Mouse (Mus musculus) spleen, adult 12 weeks (tissue): Measurements from ENCODE around the gene Hipk4.

Experiments used
- DNase-seq: peaks from one replicate; pipeline ENCODE4 v3.0.0; 2022; ENCODE audit warnings: low spot score

The Hipk4 gene

DNA sequence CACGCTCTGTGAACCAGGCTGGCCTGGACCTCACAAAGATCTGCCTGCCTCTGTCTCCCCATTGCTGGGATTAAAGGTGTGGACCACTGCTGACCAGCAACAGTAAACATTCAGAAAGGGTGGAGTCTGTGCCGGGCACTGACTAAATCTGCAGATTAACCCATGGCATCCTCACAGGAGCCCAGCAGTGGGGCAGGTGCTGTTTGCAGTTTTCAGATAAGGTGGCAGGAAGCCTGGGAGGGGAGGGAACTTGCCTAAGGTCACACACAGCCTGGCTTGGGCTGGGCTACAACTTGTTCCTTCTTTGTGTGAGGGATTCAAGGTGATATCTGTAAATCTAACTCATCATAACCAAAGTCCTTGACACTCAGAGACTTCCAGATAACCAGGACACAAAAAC, 17.5 kb downstream of the Hipk4 start:
- peak; percentile 37 for DNase-seq

DNA sequence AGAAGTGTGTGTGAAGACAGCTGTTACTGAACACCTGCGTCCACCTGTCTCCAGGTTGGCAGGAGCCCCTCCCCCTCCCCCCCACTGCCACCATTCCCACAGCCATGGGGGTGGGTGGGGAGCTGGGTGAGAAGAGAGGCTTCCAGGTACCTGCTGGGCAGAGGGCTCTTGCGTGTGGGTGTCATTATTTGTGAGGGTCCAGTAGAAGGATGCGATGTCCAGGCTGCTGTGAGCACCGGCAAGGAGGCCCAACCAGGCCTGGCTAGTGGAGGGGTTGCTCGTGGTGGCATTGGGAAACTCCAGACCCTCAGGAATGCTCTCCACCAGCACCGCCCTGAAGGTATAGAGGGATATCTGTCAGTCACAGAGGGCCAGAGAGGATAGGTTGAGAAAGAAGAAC, 17.9 kb downstream of the Hipk4 start:
- DNase-seq = no peak

DNA sequence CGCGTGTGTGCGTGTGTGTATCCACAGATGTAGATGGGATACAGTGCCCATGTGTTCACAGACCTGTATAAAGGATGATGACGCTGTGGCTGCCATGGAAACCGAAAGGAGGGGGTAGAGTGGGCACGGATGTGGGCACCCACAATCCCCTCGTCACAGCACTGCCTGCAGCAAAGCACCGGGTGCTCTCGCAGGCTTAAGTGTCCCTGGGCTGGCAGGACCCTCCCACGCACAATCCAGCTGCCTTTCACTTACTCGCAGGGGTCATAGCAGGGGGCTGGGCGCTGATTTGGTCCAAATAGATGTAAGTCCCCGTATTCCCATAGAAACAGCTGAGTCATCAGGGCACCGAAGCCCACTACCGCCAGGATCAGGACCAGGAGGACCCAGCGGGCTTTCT, 18.4 kb downstream of the Hipk4 start:
- peak; percentile 65 for DNase-seq

DNA sequence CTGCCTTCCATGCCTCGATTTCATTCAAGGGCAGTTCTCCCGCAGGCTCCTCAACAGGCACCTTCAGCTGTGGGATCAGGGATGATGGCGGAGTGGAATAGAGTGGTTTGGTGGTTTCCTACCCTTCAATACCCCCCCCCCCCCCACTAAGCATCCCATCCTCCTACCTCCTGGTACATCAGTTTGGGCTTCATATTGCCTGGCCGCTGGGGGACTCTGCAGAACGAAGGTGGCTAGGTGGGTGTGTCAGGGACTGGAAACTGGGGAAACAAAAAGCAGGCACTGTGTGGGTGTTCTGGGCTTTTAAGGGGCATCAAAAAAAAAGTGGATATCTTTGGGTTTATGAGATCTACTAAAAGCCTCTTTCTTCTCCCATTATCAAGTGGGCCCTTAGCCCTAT, 18.9 kb downstream of the Hipk4 start:
- no peak for DNase-seq

DNA sequence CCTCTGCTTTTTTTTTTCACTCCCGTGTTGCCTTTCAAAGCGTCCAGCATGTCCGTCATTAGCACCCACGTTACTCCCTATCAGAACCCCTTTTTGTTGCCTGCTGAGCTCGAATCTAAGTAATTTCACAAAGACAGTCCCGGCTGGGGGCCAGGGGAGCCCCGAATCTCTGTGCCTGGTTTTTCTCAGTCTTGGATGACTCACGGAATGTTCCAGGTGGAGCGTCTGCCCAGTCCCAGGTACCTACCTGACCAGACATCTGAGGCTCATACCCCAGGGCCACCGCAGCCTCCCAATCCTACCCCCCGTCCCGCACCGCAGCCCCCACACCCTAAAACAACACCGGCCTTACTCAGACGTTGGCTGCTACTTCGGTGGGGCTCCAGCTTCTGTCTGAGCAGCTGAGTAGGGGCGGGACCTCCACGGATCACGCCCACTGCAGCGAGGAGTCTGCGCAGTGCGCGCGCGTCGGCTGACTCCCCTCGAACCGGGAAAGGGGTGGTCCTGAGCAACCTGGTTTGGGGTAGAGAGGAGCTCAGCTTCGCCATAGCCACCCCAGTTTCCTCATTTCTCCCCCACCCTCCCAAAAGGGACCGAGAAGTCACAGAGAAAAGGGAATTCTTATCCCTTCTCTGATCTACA, 19.4 kb downstream of the Hipk4 start:
- peak; percentile 71 for DNase-seq

DNA sequence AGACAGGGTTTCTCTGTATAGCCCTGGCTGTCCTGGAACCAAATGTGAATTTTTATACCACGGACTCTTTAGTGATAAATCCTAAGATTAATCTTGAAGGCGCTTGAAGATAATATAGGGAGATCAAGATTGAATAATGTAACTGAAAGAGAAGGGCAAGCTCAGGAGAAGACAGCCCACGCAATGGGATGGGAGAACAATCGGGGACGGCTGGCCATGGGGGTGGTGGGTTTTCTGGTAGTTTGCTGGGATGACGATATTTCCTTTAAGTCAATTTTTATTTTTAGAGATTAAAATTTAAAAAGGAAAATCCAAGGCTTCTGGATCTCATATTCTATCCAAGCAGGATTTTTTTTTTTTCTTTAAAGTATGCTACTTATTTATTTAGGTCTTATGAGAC, 20.0 kb downstream of the Hipk4 start:
- no peak for DNase-seq

DNA sequence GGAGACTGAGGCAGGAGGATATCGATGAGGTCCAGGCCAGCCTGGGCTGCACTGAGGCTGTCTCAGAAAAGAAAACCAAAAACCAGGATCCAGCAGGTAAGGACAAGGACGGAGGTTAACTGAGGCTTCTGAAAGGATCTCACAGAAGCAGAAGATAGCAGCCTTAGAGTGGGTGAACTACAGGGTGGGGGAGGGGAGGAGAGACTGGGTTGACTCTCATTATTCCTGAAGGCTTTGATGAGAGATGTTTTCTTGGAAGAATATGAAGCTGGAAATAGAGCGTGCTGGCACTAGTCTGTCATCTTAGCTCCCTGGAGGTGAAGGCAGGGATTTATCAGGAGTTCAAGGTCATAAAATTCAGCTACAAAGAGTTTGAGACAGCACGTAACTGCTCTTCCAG, 20.8 kb downstream of the Hipk4 start:
- no peak for DNase-seq

DNA sequence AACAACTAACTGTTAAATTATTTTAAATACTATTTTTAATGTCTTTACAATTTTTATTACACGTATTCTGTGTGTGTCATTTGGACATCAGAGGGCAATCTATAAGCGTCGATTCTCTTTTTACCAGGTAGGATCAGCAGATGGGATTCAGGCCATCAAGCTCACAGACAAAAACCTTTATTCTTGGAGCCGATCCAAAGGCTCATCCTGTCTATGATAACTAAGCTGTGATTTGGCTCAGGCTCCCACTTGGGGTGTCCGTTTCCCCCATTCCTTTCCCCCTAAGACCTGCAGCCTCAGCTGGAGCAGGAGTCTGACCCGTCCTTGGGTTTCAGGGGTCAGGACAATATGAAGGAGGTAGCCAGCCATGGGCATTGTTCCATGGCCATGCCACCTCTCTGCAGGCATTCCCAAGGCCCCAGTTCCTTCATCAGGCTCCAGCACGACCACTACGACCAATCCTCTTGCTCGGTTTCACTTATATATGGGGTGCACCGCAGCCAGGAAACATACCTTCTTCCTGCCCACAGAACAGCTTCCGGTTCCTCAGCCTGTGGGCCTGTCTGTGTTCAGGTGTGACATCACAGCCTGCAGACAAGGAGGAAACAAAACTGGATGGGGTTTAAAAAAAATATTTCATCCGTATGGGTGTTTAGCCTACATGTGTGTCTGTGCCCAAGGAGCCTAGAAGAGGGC, 21.8 kb downstream of the Hipk4 start:
- peak; percentile 38 for DNase-seq

DNA sequence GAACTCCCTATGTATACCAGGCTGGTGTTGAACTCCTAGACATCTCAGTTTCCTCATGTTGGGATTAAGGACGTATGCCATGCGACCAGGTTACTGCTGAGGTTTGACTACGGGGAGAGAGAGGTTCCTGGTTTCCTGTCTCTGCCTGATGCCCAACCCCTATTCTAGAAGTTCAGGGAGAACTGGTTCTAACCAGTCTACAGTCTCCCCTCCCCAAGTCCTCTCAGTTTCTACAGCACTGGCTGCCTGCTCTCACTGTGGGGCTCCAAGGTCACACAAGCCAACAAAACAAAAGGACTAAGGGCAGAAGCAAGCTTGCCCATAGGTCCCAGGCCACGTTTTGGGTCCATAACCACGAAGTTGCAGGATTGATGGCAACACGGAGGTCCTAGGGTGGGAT, 26.5 kb downstream of the Hipk4 start:
- DNase-seq = no peak

DNA sequence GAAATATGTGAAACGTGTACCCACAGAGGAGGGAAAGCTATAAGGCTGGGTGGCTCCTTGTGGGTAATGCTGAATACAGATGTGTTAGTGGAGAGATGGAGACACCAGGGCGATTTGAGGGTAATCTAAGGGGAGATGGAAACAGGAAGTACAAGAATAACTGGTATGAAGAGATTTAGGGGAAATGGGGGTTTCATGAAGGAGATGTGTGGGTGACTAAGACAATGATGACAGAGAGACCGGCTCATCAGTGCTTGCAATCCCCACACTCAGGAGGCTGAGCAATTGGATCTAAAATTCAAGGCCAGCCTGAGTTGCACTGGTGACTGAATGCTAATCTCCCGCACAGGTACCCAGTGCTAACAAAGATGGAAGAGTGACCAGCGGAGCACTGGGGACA, 29.0 kb downstream of the Hipk4 start:
- DNase-seq = no peak

DNA sequence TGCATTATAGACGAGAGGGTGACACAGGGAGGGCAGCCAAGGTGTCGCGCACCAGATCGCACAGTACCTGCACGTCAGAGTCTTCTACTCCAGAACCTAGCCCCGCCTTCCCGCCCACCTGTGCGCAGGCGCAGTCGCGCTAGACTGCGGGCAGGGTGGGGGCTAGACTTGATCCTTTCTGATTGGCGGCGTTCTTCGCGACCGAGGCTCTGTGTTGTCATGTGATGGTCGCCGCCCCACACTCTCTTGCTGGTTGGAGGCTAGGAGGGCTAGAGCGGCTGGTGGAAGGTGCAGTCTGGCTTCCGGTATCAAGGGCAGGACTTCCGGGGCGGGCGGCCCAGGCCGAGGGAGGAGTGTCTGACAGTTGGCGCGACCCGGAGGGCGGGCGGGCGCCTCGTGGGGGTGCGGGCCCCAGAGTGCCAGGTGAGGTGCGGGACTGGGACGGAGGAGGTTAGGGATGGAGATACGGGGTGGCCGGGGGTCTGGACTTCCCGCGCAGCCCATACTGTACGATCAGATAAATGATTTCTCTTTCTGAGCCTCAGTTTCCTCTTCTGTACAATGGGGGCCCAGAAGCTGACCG, 30.0 kb downstream of the Hipk4 start, which contains the start of the genes Pld3 and 2310022A10Rik:
Gene Pld3, minus strand, starts transcription at position 288 of the 583 bp plus-strand sequence.
Gene 2310022A10Rik, plus strand, starts transcription at position 303 of the 583 bp plus-strand sequence.
- DNase-seq = peak; percentile 92

DNA sequence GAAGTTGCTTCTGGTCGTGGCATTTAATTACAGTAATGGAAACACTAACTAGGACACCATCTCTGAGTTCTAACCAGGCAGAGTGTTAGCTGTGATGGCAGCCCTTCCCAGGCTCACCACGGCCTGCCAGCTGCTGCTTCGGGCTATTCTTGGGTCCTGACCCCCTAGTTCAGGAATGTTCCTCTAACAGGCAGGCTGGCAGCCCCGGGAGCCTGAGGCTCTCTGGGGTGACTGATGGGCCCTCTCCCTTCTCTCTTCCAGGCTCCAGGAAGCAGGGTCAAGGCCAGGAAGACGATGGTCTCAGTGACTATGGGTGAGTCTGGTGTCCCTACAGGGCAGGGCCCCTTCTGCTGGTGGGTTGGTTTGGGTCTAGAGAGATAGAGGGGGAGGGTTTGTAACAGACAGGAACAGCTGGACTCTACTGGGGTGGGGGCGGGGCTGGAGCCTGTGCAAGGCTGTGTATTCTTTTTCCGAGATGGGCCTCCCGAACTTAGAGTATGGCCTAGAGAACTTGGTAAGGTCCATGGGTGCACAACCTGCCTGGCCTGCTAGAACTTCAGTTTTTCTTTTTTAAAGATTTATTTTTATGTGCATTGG, 37.3 kb downstream of the Hipk4 start:
- no peak for DNase-seq

DNA sequence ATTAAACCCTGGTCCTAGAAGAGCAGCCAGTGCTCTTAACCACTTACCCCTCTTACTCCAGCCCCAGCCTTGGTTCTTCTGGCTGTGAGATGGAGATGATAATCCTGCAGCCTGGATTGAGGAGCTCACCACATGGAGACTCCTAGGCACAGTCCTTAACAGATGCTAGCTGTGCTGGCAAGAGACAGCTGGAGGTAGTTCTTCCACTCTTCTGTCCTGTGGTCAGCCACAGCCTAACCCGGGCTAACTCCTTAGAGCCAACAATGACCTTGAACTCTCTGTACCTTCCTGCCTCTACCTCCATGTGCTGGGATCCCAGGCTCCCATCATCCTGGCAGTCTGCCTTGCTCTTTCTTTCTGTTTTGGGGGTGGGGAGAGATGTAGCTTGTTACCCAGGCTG, 37.9 kb downstream of the Hipk4 start:
- no peak for DNase-seq

DNA sequence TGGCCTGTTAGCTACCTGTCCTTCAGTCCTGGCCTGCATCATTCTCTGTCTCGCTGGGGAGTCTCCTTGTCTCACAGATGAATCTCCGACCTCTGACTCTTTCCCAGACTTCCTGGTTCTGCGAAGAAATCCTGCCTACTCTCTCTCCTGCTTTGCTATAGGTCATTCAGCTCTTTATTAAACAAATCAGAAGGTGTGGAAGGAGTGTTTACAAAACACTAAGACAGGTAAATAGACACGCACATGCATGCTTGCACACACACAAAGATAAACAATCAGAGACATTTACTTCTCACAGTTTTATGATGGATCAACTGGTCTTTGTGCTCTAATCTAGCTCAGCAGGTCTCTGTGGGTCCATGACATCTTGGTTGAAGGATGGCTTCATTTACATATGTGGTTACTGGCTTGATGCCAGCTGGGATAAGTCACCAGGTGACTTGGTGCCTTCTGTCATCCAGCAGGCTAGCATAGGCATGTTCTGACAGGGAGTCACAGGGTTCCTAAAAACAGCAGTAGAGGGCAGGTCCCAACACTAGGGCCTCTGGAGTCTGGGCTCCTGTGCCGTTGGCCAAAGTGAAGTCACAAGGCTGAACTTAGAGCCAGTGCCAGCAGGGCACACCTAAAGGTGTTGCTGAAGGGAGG, 46.6 kb downstream of the Hipk4 start:
- no peak for DNase-seq

DNA sequence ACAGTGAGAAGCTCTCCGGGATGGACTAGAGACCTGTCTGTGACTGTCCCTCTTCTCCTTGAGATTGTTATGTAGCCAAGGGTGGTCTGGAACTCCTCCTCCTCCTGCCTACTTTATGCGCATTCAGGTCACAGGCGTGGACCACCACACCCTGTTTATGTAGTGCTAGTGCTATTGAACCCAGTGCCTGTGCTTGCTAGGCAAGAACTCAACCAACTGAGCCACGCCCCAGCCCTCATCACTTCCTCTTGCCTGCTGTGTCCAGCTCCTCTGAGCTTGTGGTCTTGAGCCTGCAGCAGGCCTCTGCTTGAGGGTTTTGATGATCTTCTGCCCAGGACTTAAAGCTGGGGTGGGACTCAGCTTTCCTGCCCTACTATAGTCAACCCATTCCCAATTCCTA, 49.1 kb downstream of the Hipk4 start:
- DNase-seq = no peak

DNA sequence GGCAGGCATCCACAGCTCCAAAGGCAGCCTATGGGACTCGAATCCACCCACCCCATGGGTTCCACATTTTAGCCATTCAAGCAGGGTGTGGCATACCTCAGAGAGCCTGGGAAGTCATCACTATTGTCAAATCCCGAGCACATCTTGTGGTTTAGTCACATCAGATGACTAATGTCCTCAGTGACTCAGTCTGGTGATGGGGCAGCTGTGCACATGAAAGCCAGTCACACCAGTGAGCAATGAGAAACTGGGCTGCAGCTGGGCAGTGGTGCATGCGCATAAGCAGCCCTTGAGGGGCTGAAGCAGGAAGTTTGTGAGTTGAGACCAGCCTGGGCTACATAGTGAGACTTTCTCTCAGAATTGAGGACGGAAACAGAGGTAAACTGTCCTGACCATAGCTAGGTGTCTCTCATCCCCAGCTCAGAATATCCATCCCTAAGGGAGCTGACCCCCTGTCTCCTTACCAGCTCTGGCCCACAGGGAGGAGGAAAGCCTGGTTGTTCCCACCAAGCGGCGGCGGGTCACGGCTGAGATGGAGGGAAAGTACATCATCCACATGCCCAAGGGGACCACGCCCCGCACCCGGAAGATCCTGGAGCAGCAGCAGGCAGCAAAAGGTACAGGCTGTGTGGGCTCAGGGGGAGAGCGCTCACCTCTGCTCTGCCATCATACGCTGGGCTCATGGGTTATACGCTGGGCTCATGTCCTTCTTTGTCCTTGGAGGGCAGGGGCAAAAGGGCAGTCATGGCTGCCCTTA, 51.2 kb downstream of the Hipk4 start:
- no peak for DNase-seq

DNA sequence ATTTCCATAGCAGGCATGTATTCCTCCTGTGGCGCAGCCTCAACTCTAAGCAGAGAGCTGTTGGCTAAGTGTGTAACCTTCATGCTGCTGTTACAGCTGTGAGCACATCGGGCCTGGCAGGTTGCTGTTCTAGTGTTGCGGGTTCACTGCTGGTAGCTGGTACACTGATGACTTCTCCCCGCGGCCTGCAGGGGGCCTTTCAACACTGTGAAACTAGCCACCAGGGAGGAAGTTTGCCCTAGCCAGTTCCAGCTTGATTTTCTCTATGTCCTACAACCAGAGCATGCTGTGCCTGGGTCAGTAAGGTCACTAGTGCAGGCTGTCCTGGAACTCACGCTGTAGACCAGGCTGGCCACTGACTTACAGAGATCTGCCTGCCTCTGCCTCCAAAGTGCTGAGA, 53.8 kb downstream of the Hipk4 start:
- no peak for DNase-seq

DNA sequence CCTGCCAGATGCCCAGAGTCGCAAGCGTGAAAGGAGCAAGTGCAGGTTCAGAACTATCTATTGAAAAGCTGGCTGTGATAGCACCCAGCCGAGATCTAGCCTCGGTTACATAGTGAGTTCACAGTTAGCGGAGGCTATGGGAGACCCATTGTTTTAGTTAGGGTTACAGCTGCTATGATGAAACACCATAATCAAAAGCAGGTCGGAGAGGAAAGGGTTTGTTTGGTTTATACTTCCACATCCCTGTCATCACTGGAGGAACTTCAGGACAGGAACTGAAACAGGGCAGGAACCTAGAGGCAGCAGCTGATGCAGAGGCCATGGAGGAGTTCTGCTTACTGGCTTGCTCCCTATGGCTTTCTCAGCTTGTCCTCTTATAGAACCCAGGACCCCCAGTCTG, 54.5 kb downstream of the Hipk4 start:
- DNase-seq = no peak

DNA sequence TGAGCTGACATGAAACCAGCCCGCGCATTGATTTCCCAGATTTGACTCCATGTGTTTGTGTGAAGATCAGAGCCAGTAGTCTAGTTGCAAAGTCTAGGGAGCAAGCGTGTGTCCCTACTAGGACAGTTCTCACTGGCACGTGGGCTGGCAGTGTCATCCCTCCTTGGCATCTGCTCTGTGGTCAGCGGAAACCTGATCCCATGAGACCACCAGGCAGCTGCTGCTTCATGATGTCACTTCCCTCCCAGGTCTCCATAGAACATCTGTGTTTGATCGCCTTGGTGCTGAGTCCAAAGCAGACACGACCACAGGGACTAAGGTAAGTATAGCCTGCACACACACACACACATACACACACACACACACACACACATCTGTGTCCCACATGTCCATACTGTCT, 55.4 kb downstream of the Hipk4 start:
- no peak for DNase-seq

DNA sequence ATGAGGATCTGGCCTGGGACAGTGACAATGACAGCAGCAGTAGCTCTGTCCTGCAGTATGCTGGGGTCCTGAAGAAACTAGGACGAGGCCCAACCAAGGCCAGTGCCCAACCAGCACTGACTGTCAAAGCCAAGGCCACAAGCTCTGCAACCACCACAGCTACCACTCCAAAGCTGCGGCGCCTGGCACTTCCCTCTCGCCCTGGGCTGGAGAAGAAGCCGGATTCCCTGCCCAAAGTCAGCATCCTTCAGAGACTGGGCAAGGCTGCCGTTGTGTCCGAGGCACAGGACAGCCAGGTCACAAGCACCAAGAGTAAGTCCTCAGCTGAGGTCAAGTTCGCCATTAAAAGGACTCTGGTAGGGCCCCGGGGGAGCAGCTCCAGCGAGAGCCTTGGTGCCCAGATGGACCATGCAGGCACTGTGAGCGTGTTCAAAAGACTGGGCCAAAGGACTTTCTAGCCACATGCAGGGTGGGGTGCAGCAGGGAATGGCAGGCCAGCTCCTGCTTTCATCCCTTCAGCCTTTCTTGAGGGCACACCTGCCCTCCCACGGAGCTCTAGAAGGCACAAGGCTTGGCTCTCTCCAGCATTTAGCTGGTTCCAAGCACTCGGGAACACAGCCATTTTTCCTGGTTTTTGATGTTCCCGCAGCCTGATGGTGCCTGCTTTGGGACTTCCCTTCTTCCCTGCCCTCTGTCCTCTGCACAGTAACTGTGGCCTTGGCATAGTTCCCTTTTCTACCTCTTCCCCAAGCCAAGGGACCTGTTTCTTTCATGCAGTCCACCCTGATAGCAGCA, 57.5 kb downstream of the Hipk4 start:
- no peak for DNase-seq
